Mouse (Mus musculus) megakaryocyte, embryonic 14.5 days (primary cell): Measurements from ENCODE around the gene Taar7d.

Source experiments
- FLI1 ChIP-seq: IDR thresholded peaks from 2 replicates; pipeline ENCODE4 v1.6.1; 2012; ENCODE audit warnings: low read length, inconsistent platforms, mixed read lengths
- GATA1 ChIP-seq: IDR thresholded peaks from 3 replicates; pipeline ENCODE4 v1.6.1; 2012; ENCODE audit warnings: mixed read lengths, low read length, inconsistent platforms, borderline replicate concordance

- TF ChIP-seq GATA1 (no peak), FLI1 (no peak)
Measured at GRCm38 (mm10) chr10:23999639-24000038, 27.4 kb upstream of the Taar7d start, which contains the start of gene Taar7b.
